Mouse (Mus musculus) left cerebral cortex, postnatal 36 days (tissue): ENCODE measurements around the gene Ablim1. TPM values are rescaled to one million over a fixed set of nuclear protein-coding genes. Genes with fewer than 3 reads are reported as not detected.

ENCODE experiments used
- DNase-seq, 2 experiments: peaks; one replicate each; pipeline ENCODE4 v3.0.0; 2021 to 2022; ENCODE audit warnings: low spot score in 2 of 2, mixed read lengths in 1 of 2
- intact Hi-C: fragments of 180-260 bp; cut with DNase I; formaldehyde crosslinking; loops from one replicate; pipeline ENCODE4 v1.15.1; 2025
- total RNA-seq, 2 experiments: library from RNA; stranded (reverse); gene quantifications; 2 replicates each; pipeline ENCODE4 v1.2.3; 2021

Gene Ablim1
- total RNA-seq, 2 experiments from 2014 or later, result 98.4 to 129 TPM

GRCm38 (mm10) chr19:57239176-57239784, 75.4 kb downstream of the Ablim1 start:
- DNase-seq, result peak; percentile 83 to 89
- intact Hi-C loops, result loop anchor here (5.0 kb wide), 3 partner anchors 33 to 77 kb away; no protein-coding TSS in a partner anchor

- intact Hi-C loops, result loop anchor here (5.0 kb wide), 3 partner anchors 34 to 76 kb away; no protein-coding TSS in a partner anchor
- peak; percentile 57 to 60 for DNase-seq
Observed at GRCm38 (mm10) chr19:57238461-57238860, 76.3 kb downstream of the Ablim1 start.

GRCm38 (mm10) chr19:57237534-57237933, 77.2 kb downstream of the Ablim1 start:
- intact Hi-C loops, result loop anchor here (5.0 kb wide), 3 partner anchors 35 to 75 kb away; no protein-coding TSS in a partner anchor
- no peak for DNase-seq

- DNase-seq, result peak; percentile 46 to 65
- intact Hi-C loops, result loop anchor here (5.0 kb wide), 3 partner anchors 36 to 74 kb away; no protein-coding TSS in a partner anchor
Observed at GRCm38 (mm10) chr19:57236647-57237046, 78.1 kb downstream of the Ablim1 start.

- intact Hi-C loops, result loop anchor here (5.0 kb wide), 3 partner anchors 36 to 74 kb away; no protein-coding TSS in a partner anchor
Observed at GRCm38 (mm10) chr19:57235931-57236330, 78.8 kb downstream of the Ablim1 start.

GRCm38 (mm10) chr19:57230996-57231395, 83.7 kb downstream of the Ablim1 start:
- intact Hi-C loops, result no loop called here
- no peak for DNase-seq

More at GRCm38 (mm10) chr19:57235931-57236330, 78.8 kb downstream of the Ablim1 start:
- no peak for DNase-seq

GRCm38 (mm10) chr19:57229161-57229560, 85.6 kb downstream of the Ablim1 start:
- DNase-seq, result no peak
- intact Hi-C loops, result no loop called here

- DNase-seq, result no peak
- intact Hi-C loops, result no loop called here
Observed at GRCm38 (mm10) chr19:57228576-57228975, 86.1 kb downstream of the Ablim1 start.

- intact Hi-C loops, result no loop called here
- DNase-seq, result no peak
Observed at GRCm38 (mm10) chr19:57224390-57224789, 90.3 kb downstream of the Ablim1 start.

- intact Hi-C loops, result no loop called here
- DNase-seq, result no peak
Observed at GRCm38 (mm10) chr19:57223686-57224085, 91.0 kb downstream of the Ablim1 start.

GRCm38 (mm10) chr19:57222657-57223056, 92.1 kb downstream of the Ablim1 start:
- DNase-seq, result no peak
- intact Hi-C loops, result no loop called here

GRCm38 (mm10) chr19:57221684-57222235, 93.0 kb downstream of the Ablim1 start:
- intact Hi-C loops, result no loop called here
- DNase-seq, result no peak

GRCm38 (mm10) chr19:57219758-57220157, 95.0 kb downstream of the Ablim1 start:
- intact Hi-C loops, result no loop called here
- DNase-seq, result no peak

- no peak for DNase-seq
- intact Hi-C loops, result no loop called here
Observed at GRCm38 (mm10) chr19:57217161-57217560, 97.6 kb downstream of the Ablim1 start.

GRCm38 (mm10) chr19:57215527-57215926, 99.2 kb downstream of the Ablim1 start:
- no peak for DNase-seq
- intact Hi-C loops, result no loop called here

GRCm38 (mm10) chr19:57212406-57212805, 102.3 kb downstream of the Ablim1 start:
- intact Hi-C loops, result no loop called here

GRCm38 (mm10) chr19:57211444-57212111, 103.1 kb downstream of the Ablim1 start:
- intact Hi-C loops, result no loop called here
- DNase-seq, result peak; percentile 61 to 65

More at GRCm38 (mm10) chr19:57212406-57212805, 102.3 kb downstream of the Ablim1 start:
- no peak for DNase-seq

GRCm38 (mm10) chr19:57210924-57211323, 103.8 kb downstream of the Ablim1 start:
- intact Hi-C loops, result no loop called here
- no peak for DNase-seq

- intact Hi-C loops, result no loop called here
- DNase-seq, result no peak
Observed at GRCm38 (mm10) chr19:57204101-57204500, 110.6 kb downstream of the Ablim1 start.

GRCm38 (mm10) chr19:57202554-57202953, 112.2 kb downstream of the Ablim1 start:
- intact Hi-C loops, result no loop called here
- no peak for DNase-seq

GRCm38 (mm10) chr19:57201090-57201483, 113.6 kb downstream of the Ablim1 start:
- no peak for DNase-seq
- intact Hi-C loops, result no loop called here
